Mouse (Mus musculus): Measurements from ENCODE around the gene Acacb.
A peak's percentile ranks its signal among the peaks of the same experiment; 100 is the strongest.

- 0 out of 2 replicates have a peak, but pooled peaks have one; percentile 10 for TF ChIP-seq CTCF (IDR thresholded peaks at IDR 0.05; ENCODE audit: control insufficient read depth, insufficient read depth, insufficient replicate concordance, low read depth, low read length)
- TF ChIP-seq POLR2A (IDR thresholded peaks at IDR 0.05; ENCODE audit: control insufficient read depth, low read depth, low read length): no peak
Observed at GRCm38 (mm10) chr5:114296693-114297631, 150.6 kb downstream of the Acacb start.

All from testis, adult 2 months (tissue).